Mouse (Mus musculus): ENCODE measurements around the gene Gm11639.
"Not testable (repeated sequence)": the region's sequence is repeated elsewhere in the genome, so short reads cannot be mapped to it uniquely, and the experiment has no call there.

Gene Gm11639

GRCm38 (mm10) chr11:105120551-105121061, 435.1 kb downstream of the Gm11639 start:
- DNase-seq = no peak

GRCm38 (mm10) chr11:105121792-105122191, 436.3 kb downstream of the Gm11639 start:
- not testable (repeated sequence) for DNase-seq

GRCm38 (mm10) chr11:105123986-105124385, 438.5 kb downstream of the Gm11639 start:
- DNase-seq = peak; percentile 69

- DNase-seq = peak; percentile 92
These were observed 440.4 kb downstream of the Gm11639 start, which contains the start of gene Mettl2 for GRCm38 (mm10) chr11:105125735-105126519. Gene Mettl2 (plus strand): TSS chr11:105126425.

- DNase-seq = peak; percentile 28
These were observed 441.1 kb downstream of the Gm11639 start for GRCm38 (mm10) chr11:105126520-105127029.

- peak; percentile 40 for DNase-seq
These were observed 450.2 kb downstream of the Gm11639 start for GRCm38 (mm10) chr11:105135692-105136091.

GRCm38 (mm10) chr11:105137255-105137654, 451.7 kb downstream of the Gm11639 start:
- DNase-seq = peak; percentile 47

- DNase-seq = not testable (repeated sequence)
These were observed 455.0 kb downstream of the Gm11639 start for GRCm38 (mm10) chr11:105140512-105140911.

- no peak for DNase-seq
These were observed 455.6 kb downstream of the Gm11639 start for GRCm38 (mm10) chr11:105141115-105141514.

GRCm38 (mm10) chr11:105143564-105143963, 458.1 kb downstream of the Gm11639 start:
- DNase-seq = no peak

GRCm38 (mm10) chr11:105144084-105144483, 458.6 kb downstream of the Gm11639 start:
- DNase-seq = no peak

GRCm38 (mm10) chr11:105144508-105145210, 459.2 kb downstream of the Gm11639 start:
- DNase-seq = no peak

- DNase-seq = no peak
These were observed 459.7 kb downstream of the Gm11639 start for GRCm38 (mm10) chr11:105145211-105145610.

GRCm38 (mm10) chr11:105146593-105146992, 461.1 kb downstream of the Gm11639 start, which contains the start of gene Gm10842:
Gene Gm10842 (plus strand): TSS chr11:105146893.
- DNase-seq = no peak

GRCm38 (mm10) chr11:105149353-105149752, 463.8 kb downstream of the Gm11639 start:
- DNase-seq = no peak

- DNase-seq = no peak
These were observed 464.3 kb downstream of the Gm11639 start for GRCm38 (mm10) chr11:105149766-105150165.

GRCm38 (mm10) chr11:105150691-105151090, 465.2 kb downstream of the Gm11639 start:
- peak; percentile 49 for DNase-seq

- DNase-seq = peak; percentile 44
These were observed 465.9 kb downstream of the Gm11639 start for GRCm38 (mm10) chr11:105151226-105152016.

- DNase-seq = no peak
These were observed 466.5 kb downstream of the Gm11639 start for GRCm38 (mm10) chr11:105152017-105152300.

- DNase-seq = peak; percentile 86
These were observed 466.9 kb downstream of the Gm11639 start for GRCm38 (mm10) chr11:105152357-105152899.

GRCm38 (mm10) chr11:105153068-105153833, 467.7 kb downstream of the Gm11639 start:
- peak; percentile 87 for DNase-seq

GRCm38 (mm10) chr11:105155915-105156314, 470.4 kb downstream of the Gm11639 start:
- DNase-seq = no peak
